Comparison of ENCODE assay signal across 8 mouse cellular contexts in the genomic region with DNA sequence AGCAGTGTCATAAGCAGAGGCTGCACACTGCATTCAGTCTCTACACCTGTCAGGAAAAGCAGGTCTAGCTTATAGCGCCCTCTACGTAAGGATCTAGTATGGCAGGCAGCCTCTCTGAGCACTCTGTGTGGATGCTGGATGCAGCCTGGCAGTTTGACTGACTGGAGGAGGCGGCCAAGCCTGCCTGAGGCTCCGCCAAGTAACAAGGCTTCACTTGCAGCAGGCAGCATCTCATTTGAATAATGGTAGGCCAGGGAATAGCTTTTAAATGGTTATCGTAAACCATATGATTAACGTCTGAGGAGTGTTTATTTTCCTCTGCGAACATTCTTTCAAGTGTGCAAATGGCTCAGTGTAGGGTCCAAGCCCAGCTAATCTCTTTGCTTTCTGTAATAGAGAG.
A peak's percentile ranks its signal among the peaks of the same experiment; 100 is the strongest.
DNase-seq lines count a peak whose midpoint lies in the region; ATAC-seq and TF ChIP-seq lines count a peak whose summit lies in the region.

No protein-coding gene starts in this region.

- peak; percentile 60 for TF ChIP-seq CTCF in lung, postnatal 0 days (IDR thresholded peaks at IDR 0.05)

- no peak for TF ChIP-seq EP300 in lung, postnatal 0 days (IDR thresholded peaks at IDR 0.05)

- 49% methylated on average over 7 of the region's 7 CpGs for WGBS in lung, postnatal 0 days

- ATAC-seq in CD4-positive, CD25-positive, alpha-beta regulatory T cell, adult 4 months, result no peak
- no peak for ATAC-seq in lung, postnatal 0 days

- H3K4me3 ChIP-seq in lung, postnatal 0 days (ENCODE audit: low read depth, low read length), result no peak overlapping the region

- no peaks in the 10 kb centered on the region for H3K27me3 ChIP-seq in lung, postnatal 0 days (replicated peaks; ENCODE audit: insufficient read depth, low read length)

- H3K9me3 ChIP-seq in lung, postnatal 0 days (ENCODE audit: low read length), result no peaks in the 10 kb centered on the region

- H3K27ac ChIP-seq in lung, postnatal 0 days (ENCODE audit: low read length), result no peak overlapping the region

- no peak overlapping the region for H3K4me2 ChIP-seq in lung, postnatal 0 days (replicated peaks; ENCODE audit: low read depth, low read length)

- peak; percentile 63 for DNase-seq in CD4-positive, CD25-positive, alpha-beta regulatory T cell, adult 2 months (ENCODE audit: low read depth, low spot score)
- DNase-seq in 3134 (ENCODE audit: extremely low read depth, insufficient read length, low spot score) (peak; percentile 26), MN1 (ENCODE audit: low spot score) (no peak)
- DNase-seq in embryo, embryonic 10.5 days (ENCODE audit: low spot score), result peak; percentile 56
- DNase-seq in kidney, adult 18-20 months, result peak; percentile 25
- DNase-seq in lung, postnatal 0 days (ENCODE audit: low spot score), result peak; percentile 7
- peak; percentile 43 for DNase-seq in thymus, postnatal 25 days

- H3K4me1 ChIP-seq in lung, postnatal 0 days (ENCODE audit: insufficient read depth, low read depth, low read length), result no peaks in the 10 kb centered on the region

- peaks cover 10% of the 10 kb centered on the region; the same call in 1 of the 2 replicates for H3K36me3 ChIP-seq in lung, postnatal 0 days (ENCODE audit: insufficient read depth, low read length)

- no peak overlapping the region for H3K9ac ChIP-seq in lung, postnatal 0 days (replicated peaks; ENCODE audit: low read depth)
